Mouse (Mus musculus) lung, embryonic 14.5 days (tissue): ENCODE results near the gene S1pr1. TPM values are rescaled to one million over a fixed set of nuclear protein-coding genes. Genes with fewer than 3 reads are reported as not detected.

ENCODE experiments used
- ATAC-seq: fragments of 200-750 bp; cut with Nextera tagmentation; 2 replicates; pipeline ENCODE4 v1.8.0; 2017; ENCODE audit warnings: mild to moderate bottlenecking, moderate TSS enrichment, moderate library complexity; ENCODE audit not compliant: insufficient read depth
- DNase-seq: peaks from one replicate; pipeline ENCODE4 v3.0.0-alpha.2; 2015
- H3K27ac ChIP-seq: fragments of 300-500 bp; sonication (generic); 2 replicates; pipeline ENCODE4 v1.5.1; 2014; ENCODE audit warnings: low read depth, mild to moderate bottlenecking, moderate library complexity
- H3K27me3 ChIP-seq: fragments of 300-500 bp; sonication (generic); 2 replicates; pipeline ENCODE4 v1.6.1; 2014; ENCODE audit warnings: low read length, control low read depth; ENCODE audit not compliant: insufficient read depth
- H3K36me3 ChIP-seq: fragments of 300-500 bp; sonication (generic); 2 replicates; pipeline ENCODE4 v1.6.1; 2014; ENCODE audit warnings: control low read depth; ENCODE audit not compliant: insufficient read depth
- H3K4me1 ChIP-seq: fragments of 300-500 bp; sonication (generic); 2 replicates; pipeline ENCODE4 v1.6.1; 2014; ENCODE audit warnings: antibody characterized with exemption, control low read depth; ENCODE audit not compliant: insufficient read depth
- H3K4me2 ChIP-seq: fragments of 300-500 bp; sonication (generic); 2 replicates; pipeline ENCODE4 v1.6.1; 2014; ENCODE audit warnings: mild to moderate bottlenecking
- H3K4me3 ChIP-seq: fragments of 300-500 bp; sonication (generic); 2 replicates; pipeline ENCODE4 v1.5.1; 2014; ENCODE audit warnings: low read depth, low read length
- H3K9ac ChIP-seq: fragments of 300-500 bp; sonication (generic); 2 replicates; pipeline ENCODE4 v1.6.1; 2014
- H3K9me3 ChIP-seq: fragments of 300-500 bp; sonication (generic); 2 replicates; pipeline ENCODE4 v1.6.1; 2016; ENCODE audit warnings: low read depth, low read length, control low read depth
- CTCF ChIP-seq: IDR thresholded peaks from 2 replicates; pipeline ENCODE4 v1.5.1; 2016; ENCODE audit warnings: antibody characterized with exemption, low read depth
- WGBS: fragments of 180-500 bp; shearing (Covaris S2); extraction: QIAGEN DNeasy Blood & Tissue Kit; methylation state at CpG from one replicate; pipeline ENCODE4 v1.1.7; 2014; 5-methylcytosine and 5-hydroxymethylcytosine counted together
- polyA plus RNA-seq: library from polyadenylated mRNA; unstranded; fragments of >200 nt; fragmentation: Nextera tagmentation; extraction: Ambion mirVana; gene quantifications from 2 replicates; pipeline ENCODE4 v1.2.1, GENCODE M21; 2014

The S1pr1 gene
- polyA plus RNA-seq, 1 experiment from 2014 or later: 21.2 TPM

DNA sequence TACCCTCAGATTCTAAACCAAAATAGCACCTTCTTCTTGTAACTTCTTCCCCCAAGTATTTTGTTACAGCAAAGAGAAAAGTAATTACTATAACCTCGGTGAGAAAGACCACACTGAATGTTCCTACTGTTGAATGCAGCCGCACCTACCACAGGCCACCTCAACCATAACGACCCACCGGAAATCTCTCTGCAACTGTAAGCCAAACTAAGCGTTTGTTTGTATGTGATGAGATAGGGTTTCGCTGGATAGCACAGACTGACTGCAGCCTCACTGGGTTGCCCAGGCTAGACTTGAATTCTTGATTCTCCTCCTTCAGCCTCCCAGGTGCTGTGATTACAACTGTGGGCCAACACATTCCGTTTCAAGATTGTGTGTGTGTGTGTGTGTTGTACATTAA lies 15.5 kb upstream of the S1pr1 start:
- no peak overlapping the region for H3K27ac ChIP-seq
- no peak for ATAC-seq
- H3K36me3 ChIP-seq: no peaks in the 10 kb centered on the region
- no peak for TF ChIP-seq CTCF
- H3K9me3 ChIP-seq: no peaks in the 10 kb centered on the region
- H3K9ac ChIP-seq: no peak overlapping the region
- no peak for DNase-seq
- 82% methylated on average over 7 of the region's 7 CpGs for WGBS
- H3K27me3 ChIP-seq: no peaks in the 10 kb centered on the region
- H3K4me2 ChIP-seq: no peak overlapping the region
- no peaks in the 10 kb centered on the region for H3K4me1 ChIP-seq
- no peak overlapping the region for H3K4me3 ChIP-seq

DNA sequence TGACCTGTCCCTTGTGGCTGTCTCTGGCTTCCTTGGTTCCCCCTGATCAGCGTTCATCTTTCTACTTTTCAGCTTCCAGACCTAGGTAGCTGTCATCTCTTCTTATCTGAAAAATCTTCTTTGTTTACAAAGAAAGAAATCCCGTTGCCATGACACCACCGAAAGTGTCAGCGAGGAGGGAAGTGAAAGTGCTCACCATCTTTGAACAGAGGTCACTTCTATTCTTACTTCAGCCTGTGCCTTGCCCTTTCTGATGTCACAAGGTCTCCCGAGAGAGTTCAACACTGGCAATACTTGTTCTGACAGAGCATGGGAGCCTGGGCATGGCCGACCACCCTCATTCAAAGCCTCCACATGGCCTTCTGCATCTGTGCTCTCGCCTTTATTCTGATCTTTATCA lies 14.3 kb upstream of the S1pr1 start:
- no peaks in the 10 kb centered on the region for H3K36me3 ChIP-seq
- no peak for DNase-seq
- H3K4me1 ChIP-seq: no peaks in the 10 kb centered on the region
- no peak overlapping the region for H3K27ac ChIP-seq
- H3K9ac ChIP-seq: no peak overlapping the region
- WGBS: 28% methylated on average over 7 of the region's 7 CpGs
- H3K4me2 ChIP-seq: no peak overlapping the region
- no peak overlapping the region for H3K4me3 ChIP-seq
- TF ChIP-seq CTCF: no peak
- no peaks in the 10 kb centered on the region for H3K9me3 ChIP-seq
- ATAC-seq: no peak
- H3K27me3 ChIP-seq: no peaks in the 10 kb centered on the region

DNA sequence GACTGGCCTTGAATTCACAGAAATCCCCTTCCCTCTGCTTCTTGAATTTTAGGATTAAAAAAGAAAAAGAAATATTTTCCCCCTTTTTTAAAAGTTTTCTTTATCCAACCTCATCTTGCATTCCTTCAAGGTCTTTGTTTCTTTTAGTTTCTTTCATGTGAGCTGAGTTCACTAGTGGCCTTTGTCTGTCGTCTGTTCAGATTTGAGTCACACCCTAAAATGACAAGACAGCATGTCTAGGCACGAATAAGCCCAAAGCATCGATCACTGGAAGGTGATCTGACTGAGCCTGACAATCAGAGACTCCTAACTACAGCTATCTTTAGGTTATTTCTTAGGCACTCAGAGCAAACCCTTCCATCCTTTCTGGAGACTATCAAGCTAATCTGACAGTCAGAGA lies 13.3 kb upstream of the S1pr1 start:
- ATAC-seq (no peak), DNase-seq (no peak)
- Histone ChIP-seq H3K9me3 (no peaks in the 10 kb centered on the region), H3K36me3 (no peaks in the 10 kb centered on the region), H3K9ac (no peak overlapping the region), H3K4me2 (no peak overlapping the region), H3K27me3 (no peaks in the 10 kb centered on the region), H3K27ac (no peak overlapping the region), H3K4me1 (no peaks in the 10 kb centered on the region), H3K4me3 (no peak overlapping the region)
- WGBS: 53% methylated on average over 3 of the region's 3 CpGs
- TF ChIP-seq CTCF: no peak

DNA sequence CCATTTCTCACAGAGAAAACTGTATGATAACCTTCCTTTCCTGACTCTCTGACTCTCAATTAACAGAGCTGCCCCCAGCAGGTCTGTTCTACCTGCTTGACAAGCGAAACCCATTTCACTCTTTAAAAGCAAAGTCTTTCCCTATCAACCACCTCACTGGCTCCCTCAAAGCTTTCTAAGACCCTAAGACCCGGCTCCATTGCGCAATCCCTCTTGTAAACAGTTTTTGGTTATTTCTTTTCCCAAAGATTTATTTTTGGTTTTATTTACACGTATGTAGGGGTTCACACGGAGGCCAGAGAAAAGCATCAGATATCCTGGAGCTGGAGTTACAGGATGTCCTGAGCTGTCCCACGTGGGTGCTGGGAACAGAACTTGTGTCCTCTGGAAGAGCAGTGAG lies 4.0 kb upstream of the S1pr1 start:
- WGBS: 59% methylated on average over 6 of the region's 6 CpGs
- Histone ChIP-seq H3K4me1 (no peaks in the 10 kb centered on the region), H3K27me3 (no peaks in the 10 kb centered on the region), H3K4me3 (no peak overlapping the region), H3K9ac (no peak overlapping the region), H3K4me2 (no peak overlapping the region), H3K9me3 (no peaks in the 10 kb centered on the region), H3K27ac (no peak overlapping the region), H3K36me3 (no peaks in the 10 kb centered on the region)
- peak; percentile 33 for DNase-seq
- no peak for TF ChIP-seq CTCF
- ATAC-seq: no peak

DNA sequence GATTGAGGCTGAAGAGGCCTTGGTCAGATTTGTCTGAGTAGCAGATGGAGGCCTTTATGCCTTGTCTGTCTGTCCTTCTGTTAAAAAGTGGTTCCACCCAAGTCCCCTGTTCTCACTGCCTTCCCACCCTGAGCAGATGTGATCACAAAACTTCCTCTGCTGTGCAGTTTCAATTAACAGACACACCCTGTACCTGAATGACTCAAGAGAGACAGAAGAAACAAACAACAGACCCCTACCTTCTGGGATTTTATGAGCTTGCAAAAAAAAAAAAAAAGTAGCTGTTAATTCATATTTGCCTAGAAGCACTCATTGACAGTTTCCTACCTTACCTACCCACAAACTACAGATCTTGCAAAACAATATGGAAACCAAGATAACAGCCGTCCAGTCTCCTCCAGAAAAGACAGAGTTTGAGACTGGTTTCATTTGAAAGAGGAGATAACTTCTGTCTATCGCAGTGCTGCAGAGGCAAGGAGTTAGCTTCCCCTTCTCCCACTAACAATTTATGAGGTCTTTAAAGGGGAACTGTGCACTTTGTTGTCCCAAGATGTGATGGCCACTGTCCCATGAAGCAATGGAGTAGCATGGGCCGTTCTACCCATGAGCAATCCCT lies 1.1 kb upstream of the S1pr1 start:
- ATAC-seq (no peak), DNase-seq (no peak)
- WGBS: 88% methylated on average over 3 of the region's 3 CpGs
- peak overlapping the region; percentile 53 for H3K4me3 ChIP-seq
- no peak for TF ChIP-seq CTCF
- peak overlapping the region; percentile 82 for H3K4me2 ChIP-seq
- no peaks in the 10 kb centered on the region for H3K4me1 ChIP-seq
- H3K27ac ChIP-seq: no peak overlapping the region
- H3K9me3 ChIP-seq: no peaks in the 10 kb centered on the region
- no peaks in the 10 kb centered on the region for H3K27me3 ChIP-seq
- H3K36me3 ChIP-seq: no peaks in the 10 kb centered on the region; the same call in 1 of the 2 replicates
- peak overlapping the region; percentile 74 for H3K9ac ChIP-seq

DNA sequence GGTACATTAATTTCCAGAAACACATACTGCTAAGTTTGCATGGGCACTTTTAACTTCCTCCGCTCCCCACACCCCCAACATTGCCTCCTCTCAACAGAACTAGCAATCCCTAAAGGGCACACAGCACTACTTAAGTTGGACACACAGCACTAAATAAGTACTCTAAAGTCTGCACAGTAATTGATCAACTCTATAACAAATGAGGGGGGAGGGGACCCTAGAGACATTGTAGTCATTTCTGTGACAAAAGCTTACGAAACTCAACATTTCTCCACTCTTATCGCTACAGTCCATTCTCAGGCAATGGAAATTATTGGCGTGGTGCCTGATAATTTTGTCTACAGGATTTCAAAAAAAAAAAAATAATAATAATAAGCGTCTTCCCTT lies 830 bp downstream of the S1pr1 start:
- H3K4me3 ChIP-seq: peak overlapping the region; percentile 53
- no peak for TF ChIP-seq CTCF
- H3K36me3 ChIP-seq: no peaks in the 10 kb centered on the region; the same call in 1 of the 2 replicates
- H3K9ac ChIP-seq: peak overlapping the region; percentile 74
- no peaks in the 10 kb centered on the region for H3K27me3 ChIP-seq
- 7% methylated on average over 5 of the region's 5 CpGs for WGBS
- DNase-seq (peak; percentile 67), ATAC-seq (no peak)
- no peaks in the 10 kb centered on the region for H3K9me3 ChIP-seq
- peak overlapping the region; percentile 82 for H3K4me2 ChIP-seq
- no peaks in the 10 kb centered on the region for H3K4me1 ChIP-seq
- peak overlapping the region; percentile 69; the same call in 1 of the 2 replicates for H3K27ac ChIP-seq

DNA sequence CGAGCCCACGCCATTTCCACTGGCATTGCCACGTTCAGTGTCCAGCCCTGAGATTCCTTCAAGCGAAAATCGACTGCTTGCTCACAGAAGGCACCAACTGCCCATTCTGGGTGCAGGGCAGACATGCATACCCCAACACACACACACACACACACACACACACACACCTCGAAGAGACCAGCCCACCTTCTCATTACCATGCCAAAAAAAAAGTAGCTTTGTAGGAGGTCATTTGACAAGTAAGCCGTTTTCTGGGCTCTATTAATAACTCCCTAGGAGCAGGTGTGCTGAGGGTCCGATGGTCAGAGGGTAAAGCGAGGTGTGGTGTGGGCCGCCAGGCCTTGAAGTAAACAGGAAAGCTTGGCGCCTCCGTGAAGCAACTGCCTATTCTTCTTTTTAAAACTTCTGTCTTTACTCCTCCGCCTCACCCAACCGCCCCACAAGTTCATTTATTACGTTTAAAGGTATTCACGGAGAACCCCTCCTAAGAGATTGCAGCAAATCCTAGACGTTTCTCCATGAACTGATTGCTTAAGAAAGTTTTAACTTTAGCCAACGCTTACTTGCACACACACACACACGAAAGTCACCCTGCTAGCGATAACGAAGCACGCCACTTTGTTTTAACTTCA lies 1.3 kb downstream of the S1pr1 start:
- Histone ChIP-seq H3K9me3 (no peaks in the 10 kb centered on the region), H3K4me2 (peak overlapping the region; percentile 82), H3K36me3 (no peaks in the 10 kb centered on the region; the same call in 1 of the 2 replicates), H3K27ac (peak overlapping the region; percentile 69; the same call in 1 of the 2 replicates), H3K4me1 (no peaks in the 10 kb centered on the region), H3K27me3 (no peaks in the 10 kb centered on the region), H3K4me3 (peak overlapping the region; percentile 53), H3K9ac (peak overlapping the region; percentile 74)
- DNase-seq (peak; percentile 29), ATAC-seq (no peak)
- 20% methylated on average over 22 of the region's 22 CpGs for WGBS
- no peak for TF ChIP-seq CTCF
